ENCODE assay signal across 17 mouse cellular contexts in the genomic region with DNA sequence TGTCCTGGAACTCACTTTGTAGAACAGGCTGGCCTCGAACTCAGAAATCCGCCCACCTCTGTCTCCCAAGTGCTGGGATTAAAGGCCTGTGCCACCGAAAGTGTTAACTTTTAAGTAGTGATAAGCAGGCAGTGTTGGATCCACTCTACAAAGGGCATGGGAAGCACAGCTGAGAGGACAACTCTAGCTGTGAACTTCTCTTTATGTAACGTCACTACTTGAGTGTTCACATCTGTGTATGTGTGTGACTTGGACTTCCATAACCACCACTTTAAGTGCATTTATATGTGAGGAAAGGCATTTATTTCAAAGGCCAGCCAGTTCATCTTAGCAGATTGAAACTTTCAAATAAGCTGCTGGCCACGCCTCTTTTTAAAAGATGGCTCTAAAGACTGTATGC.
"Had no signal": no experiment of that assay in that cellular context is flagged by ENCODE, and none has a peak within 500 bp of the region (broad histone marks: within the 10 kb centered on the region; RNA-seq: fewer than 3 reads in every experiment).

No protein-coding gene starts in this region.

- H3K36me3 ChIP-seq: intestine, embryonic 15.5 days; limb, embryonic 10.5 days; liver, embryonic 15.5 days; stomach, embryonic 15.5 days had no signal

- H3K9ac ChIP-seq: intestine, embryonic 15.5 days; liver, embryonic 15.5 days; midbrain, embryonic 13.5 days; neural tube, embryonic 12.5 days; stomach, embryonic 15.5 days had no signal

- H3K9me3 ChIP-seq: intestine, embryonic 15.5 days; limb, embryonic 10.5 days; liver, embryonic 15.5 days; midbrain, embryonic 13.5 days; neural tube, embryonic 12.5 days; stomach, embryonic 15.5 days had no signal

- H3K27ac ChIP-seq: intestine, embryonic 15.5 days; left cerebral cortex, adult 2 months; limb, embryonic 10.5 days; liver, embryonic 15.5 days; midbrain, embryonic 13.5 days; neural tube, embryonic 12.5 days; stomach, embryonic 15.5 days had no signal

- H3K27me3 ChIP-seq: intestine, embryonic 15.5 days; liver, embryonic 15.5 days; midbrain, embryonic 13.5 days; neural tube, embryonic 12.5 days; stomach, embryonic 15.5 days had no signal

- ATAC-seq: intestine, embryonic 15.5 days; lung, postnatal 0 days; midbrain, embryonic 13.5 days had no signal

- H3K4me2 ChIP-seq: intestine, embryonic 15.5 days; liver, embryonic 11.5 days; liver, embryonic 15.5 days; midbrain, embryonic 13.5 days; neural tube, embryonic 12.5 days; stomach, embryonic 15.5 days had no signal

- H3K4me1 ChIP-seq: intestine, embryonic 15.5 days; limb, embryonic 10.5 days; liver, embryonic 15.5 days; midbrain, embryonic 13.5 days; stomach, embryonic 15.5 days had no signal

- DNase-seq: lung, adult 2 months; lung, postnatal 36 days; retina, postnatal 1 day; right cerebral cortex, postnatal 4 days; spleen, adult 18-20 months; thymus, adult 18-20 months; thymus, postnatal 14 days had no signal

- H3K4me3 ChIP-seq: intestine, embryonic 15.5 days; left cerebral cortex, adult 2 months; limb, embryonic 10.5 days; liver, embryonic 15.5 days; midbrain, embryonic 13.5 days; myocyte; neural tube, embryonic 12.5 days; stomach, embryonic 15.5 days had no signal
